Mouse (Mus musculus) cerebellum, adult (tissue): ENCODE data around the gene Thpo.
A peak's percentile ranks its signal among the peaks of the same experiment; 100 is the strongest.

ENCODE experiments used
- ATAC-seq: cut with Nextera tagmentation; 2 replicates; pipeline ENCODE4 v1.9.2; 2017; ENCODE audit warnings: mild to moderate bottlenecking, moderate library complexity, mixed read lengths; ENCODE audit not compliant: insufficient number of reproducible peaks, low FRiP score, low TSS enrichment

The Thpo gene

DNA sequence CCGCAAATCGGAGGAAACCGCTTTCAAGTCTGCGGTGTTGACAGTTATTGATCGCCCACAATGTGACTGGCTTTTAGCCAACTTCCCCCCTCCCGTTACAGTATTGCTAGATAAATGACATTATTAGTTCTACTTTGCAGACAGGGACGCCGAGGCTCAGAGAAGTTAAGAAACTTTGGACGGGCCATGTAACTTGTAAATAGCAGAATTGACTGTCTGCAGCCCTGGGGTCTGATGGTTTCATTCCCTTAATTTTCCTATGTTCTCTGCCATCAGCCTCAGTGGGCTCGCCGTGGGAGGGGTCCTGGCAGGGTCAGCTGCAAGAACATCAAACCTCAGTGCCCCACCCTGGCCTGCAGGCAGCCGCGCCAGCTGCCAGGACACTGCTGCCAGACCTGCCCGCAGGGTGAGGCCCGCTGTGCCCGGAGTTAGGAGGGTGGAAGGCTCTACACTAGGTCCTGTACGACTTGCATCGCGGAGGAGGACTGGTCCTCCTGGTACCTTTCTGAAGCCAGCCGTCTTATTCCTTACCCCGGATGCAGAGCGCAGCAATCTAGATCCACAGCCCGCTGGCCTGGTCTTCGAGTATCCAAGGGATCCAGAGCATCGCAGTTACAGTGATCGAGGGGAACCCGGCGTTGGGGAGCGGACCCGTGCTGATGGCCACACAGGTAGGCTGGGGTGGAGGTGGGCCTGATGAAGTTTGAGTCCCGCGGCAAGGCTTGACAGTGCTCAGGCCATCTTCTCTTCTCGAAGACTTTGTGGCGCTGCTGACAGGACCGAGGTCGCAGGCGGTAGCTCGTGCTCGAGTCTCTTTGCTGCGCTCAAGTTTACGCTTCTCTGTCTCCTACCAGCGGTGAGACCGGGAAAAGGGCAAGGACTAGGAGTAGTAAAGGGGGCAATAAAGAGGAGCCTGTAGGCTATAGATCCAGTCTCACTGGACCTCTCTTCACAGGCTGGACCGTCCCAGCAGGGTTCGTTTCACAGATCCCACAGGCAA, at the start of gene Thpo:
Thpo (minus strand) TSS at position 781 of the 1,000 bp plus-strand sequence.
- no peak for ATAC-seq

DNA sequence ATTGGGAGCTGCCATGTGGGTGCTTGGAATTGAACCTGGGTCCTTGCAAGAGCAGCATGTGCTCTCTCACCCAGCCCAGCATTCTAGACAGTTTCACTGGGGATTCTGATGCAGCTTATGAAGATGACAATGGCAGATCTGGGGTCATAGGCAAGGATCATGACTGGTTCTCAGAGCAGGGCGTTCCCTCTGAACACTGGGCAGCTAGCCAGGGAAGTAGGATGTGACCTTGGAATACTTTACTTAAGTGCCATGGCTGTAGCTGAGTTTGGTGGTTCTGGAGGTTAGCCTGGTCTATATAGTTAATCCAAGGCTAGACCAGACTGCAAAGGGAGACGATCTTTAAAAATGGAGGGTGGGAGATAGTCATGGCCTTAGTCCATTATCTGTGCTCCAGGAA, 49.6 kb upstream of the Thpo start:
- no peak for ATAC-seq

DNA sequence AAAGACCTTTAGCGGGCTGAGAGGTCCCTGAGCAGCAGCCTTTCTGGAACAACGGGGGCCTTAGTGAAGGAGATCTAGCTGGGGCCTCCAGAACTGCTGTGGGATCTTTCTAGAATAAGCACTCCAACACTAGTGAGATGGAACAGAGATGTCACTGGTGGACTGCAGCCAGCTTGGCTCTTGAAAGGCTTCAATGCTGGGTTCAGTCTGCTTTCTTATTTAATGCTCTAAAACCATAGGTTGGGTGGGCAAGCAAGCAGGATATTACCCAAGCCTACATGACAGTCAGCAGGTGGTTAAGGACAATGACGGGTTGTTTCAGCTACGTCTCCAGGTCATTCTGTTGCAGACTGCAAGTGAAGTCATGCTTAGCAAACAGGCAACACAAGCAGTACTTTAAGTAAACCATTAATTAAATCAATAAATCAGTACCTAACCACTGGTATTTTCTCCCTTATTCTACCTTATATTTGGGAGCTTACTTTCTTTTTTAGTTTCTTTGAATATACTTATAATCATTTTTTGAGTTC, 46.9 kb upstream of the Thpo start:
- no peak for ATAC-seq

- ATAC-seq, result peak; percentile 81
Observed at GRCm38 (mm10) chr16:20779846-20780245, 45.5 kb upstream of the Thpo start.

DNA sequence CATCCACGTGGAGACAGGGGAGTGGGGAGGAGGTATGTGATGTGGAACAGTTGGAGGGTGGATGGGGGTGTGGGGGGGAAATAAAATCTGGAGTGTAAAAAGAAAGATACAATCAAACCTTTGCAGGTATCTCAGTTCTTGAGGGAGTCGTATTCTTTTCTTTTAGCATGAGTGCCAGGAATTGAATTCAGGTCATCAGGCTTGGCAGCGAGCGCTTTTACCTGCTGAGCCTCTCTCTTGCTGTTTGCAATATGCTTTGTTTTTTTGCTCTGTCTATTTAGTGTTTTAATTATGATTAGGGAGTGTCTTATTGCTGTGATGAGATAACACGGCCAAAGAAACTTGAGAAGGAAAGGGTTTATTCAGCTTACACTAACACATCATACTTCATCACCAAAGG, 40.7 kb upstream of the Thpo start:
- peak; percentile 71; the same call in 1 of the 2 replicates for ATAC-seq

- ATAC-seq, result no peak
Observed at GRCm38 (mm10) chr16:20765244-20765643, 30.9 kb upstream of the Thpo start.

- no peak for ATAC-seq
Observed at GRCm38 (mm10) chr16:20761681-20762080, 27.4 kb upstream of the Thpo start.

GRCm38 (mm10) chr16:20757385-20757784, 23.1 kb upstream of the Thpo start:
- no peak for ATAC-seq

DNA sequence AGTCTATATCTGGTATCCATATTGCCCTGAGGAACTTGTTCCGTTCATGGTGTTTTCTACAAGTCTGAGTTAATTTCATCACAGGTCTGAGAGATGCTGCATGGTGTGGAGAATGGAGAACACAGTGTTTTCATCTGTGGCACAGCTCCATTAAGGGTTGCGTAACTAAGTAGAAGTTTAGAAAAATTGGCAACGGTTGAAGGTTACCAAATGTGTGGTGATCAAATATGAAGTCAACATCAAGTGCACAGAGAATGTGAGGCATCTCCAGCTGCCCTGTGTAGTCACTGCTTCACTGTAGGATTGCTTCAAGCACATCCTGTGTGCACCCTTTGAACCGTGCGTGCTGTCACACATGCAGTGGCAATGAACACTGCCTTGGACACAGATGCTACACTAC, 21.7 kb upstream of the Thpo start:
- ATAC-seq, result no peak

GRCm38 (mm10) chr16:20750518-20750917, 16.2 kb upstream of the Thpo start:
- ATAC-seq, result no peak

DNA sequence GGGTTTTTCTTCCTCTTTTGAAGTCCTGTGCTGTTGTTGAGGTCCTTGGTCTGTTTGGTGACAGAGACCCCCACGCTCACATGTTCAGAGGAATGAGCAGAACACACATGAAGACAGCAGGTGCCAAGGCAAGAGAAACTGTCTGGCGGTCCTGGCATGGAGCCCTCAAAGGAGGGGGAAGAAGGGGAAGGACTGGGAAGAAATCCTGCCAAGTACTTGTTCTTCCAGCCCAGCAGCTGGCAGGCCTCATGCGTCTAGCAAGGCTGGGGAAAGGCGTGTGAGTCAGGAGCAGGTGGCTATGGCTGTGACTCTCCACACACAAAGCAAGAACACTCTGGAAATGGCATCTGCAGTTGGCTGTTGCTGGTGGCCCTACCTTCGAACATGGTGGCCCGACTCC, 12.3 kb upstream of the Thpo start:
- ATAC-seq, result no peak

DNA sequence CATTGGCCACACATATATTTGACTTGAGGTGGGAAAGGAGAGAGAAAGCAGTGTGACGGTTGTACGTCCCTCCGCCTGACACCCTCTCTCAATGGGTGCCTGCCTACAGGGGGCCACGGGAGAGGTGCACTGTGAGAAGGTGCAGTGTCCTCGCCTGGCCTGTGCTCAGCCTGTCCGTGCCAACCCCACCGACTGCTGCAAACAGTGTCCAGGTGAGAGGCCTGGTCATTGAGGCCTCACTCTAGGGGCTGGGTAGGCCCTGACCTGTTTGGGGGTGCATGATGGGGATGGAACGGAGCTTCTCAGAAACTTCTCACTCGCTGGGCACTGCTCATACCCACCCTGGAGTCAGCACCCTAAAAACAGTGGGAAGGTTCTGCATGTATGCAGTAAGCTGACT, 5.5 kb upstream of the Thpo start:
- ATAC-seq, result no peak

DNA sequence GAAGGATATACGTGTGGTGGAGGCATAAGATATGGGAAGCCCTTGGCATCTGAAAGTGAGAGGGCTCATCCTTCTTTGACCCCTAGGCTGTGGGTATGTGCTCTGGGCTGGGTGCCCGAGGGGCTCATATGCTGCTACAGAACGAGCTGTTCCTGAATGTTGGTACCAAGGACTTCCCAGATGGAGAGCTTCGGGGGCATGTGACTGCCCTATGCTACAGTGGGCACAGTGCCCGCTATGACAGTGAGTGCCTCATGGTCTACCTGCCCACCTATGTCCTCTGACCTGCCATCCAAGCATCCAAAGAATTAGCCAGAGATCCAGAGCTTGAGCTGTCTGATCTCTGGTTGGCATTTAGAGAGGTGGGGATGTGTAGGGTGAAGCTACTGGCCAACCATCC, 2.5 kb upstream of the Thpo start:
- no peak for ATAC-seq

GRCm38 (mm10) chr16:20736168-20736567, 1.9 kb upstream of the Thpo start:
- no peak for ATAC-seq

GRCm38 (mm10) chr16:20735651-20736050, 1.3 kb upstream of the Thpo start:
- ATAC-seq, result no peak

GRCm38 (mm10) chr16:20732925-20733730, 1.2 kb downstream of the Thpo start, which contains the start of gene Chrd:
TSS of gene Chrd (plus strand) at chr16:20733127.
- peak; percentile 42 for ATAC-seq

DNA sequence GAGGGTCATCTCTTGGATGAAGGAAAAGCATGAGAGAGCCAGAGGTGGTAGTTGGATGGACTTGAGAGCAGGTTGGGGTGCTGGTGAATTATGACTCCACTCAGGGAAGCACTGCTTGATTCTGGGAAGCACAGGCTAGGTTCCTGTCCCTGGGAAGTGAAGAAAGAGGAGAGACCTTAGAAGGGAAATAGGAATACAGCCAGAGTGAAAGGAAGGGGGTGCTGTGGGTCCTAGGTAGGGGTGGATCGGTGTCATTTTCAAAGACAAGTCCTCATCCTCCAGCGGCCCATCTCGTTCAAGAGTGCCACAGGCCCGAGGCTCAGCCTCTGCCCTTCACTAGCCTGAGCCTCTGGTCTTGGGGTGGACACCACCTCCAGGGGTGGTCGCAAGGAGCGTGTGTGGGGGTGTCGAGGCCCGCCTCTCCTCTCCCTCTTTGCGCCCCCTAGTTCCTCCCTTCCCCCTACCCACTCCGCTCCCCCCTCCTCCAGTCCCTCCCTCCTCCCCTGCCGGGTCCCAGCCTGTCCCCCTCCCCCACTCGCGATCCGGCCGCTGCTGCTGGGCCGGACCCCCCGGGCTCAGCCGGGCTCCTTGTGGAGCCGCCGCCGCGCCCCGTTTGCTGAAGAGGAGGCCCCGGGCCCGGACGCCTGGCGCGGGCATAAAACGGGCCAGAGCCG, 1.9 kb downstream of the Thpo start:
- 0 out of 2 replicates have a peak, but pooled peaks have one; percentile 8 for ATAC-seq

- ATAC-seq, result no peak
Observed at GRCm38 (mm10) chr16:20731688-20732087, 2.6 kb downstream of the Thpo start.

DNA sequence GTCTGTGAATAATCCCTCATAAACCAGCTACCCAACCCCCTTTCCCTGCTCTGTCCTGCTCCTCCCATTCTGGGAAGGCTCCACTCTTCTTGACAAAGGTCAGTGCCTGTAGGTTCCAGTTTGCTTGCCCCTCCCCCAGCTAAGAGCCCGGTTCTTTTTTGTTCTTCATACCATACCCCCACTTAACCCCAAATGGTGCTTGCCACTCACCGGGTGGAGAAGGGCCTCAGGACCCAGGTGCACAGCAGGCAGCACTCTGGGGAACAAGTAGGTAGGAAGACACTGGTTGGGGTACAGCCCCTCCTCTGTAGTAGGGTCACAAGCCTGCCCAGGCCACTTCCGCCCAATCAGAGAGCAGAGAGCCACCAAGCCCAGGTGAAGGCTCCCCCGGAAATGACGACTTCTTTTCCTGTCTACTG, 4.0 kb downstream of the Thpo start:
- ATAC-seq, result no peak

GRCm38 (mm10) chr16:20726384-20726783, 7.9 kb downstream of the Thpo start:
- ATAC-seq, result no peak
